Mouse (Mus musculus): ENCODE data around the gene Ptov1. TPM values are rescaled to one million over a fixed set of nuclear protein-coding genes. Genes with fewer than 3 reads are reported as not detected.

Ptov1 gene
- total RNA-seq, 1 experiment: 144 TPM

- Histone ChIP-seq H3K36me3 (ENCODE audit: control insufficient read depth, insufficient read depth, low read length, poor library complexity, severe bottlenecking) (peaks cover 38% of the 10 kb centered on the region), H3K27ac (ENCODE audit: insufficient read depth, low read depth, low read length, poor library complexity, severe bottlenecking) (no peak overlapping the region), H3K4me1 (ENCODE audit: control insufficient read depth in 2 of 2, insufficient read depth in 2 of 2, low read length in 2 of 2, poor library complexity in 1 of 2) (peaks cover 0 to 13% of the 10 kb centered on the region in 2 experiments; a peak in 1 of 4 replicates), H3K9me3 (ENCODE audit: control insufficient read depth, insufficient read depth, low read depth, low read length) (no peaks in the 10 kb centered on the region), H3K9ac (ENCODE audit: insufficient read depth, low read depth, low read length, poor library complexity, severe bottlenecking) (no peak overlapping the region), H3K4me3 (ENCODE audit: insufficient read depth in 1 of 2, low read depth in 1 of 2, low read length in 2 of 2, poor library complexity in 1 of 2, severe bottlenecking in 1 of 2) (no peak overlapping the region)
- in situ Hi-C loops (cut with MboI; ENCODE audit: low sequenced_read_pairs in 2 of 2, unreplicated experiment in 2 of 2): no loop called here
- TF ChIP-seq MAFK (IDR thresholded peaks at IDR 0.05; ENCODE audit: insufficient read depth, low read depth, low read length): no peak
- no peak for TF ChIP-seq CHD2 (IDR thresholded peaks at IDR 0.05; ENCODE audit: low read depth, low read length)
- DNase-seq (ENCODE audit: low read depth, low spot score): no peak
Measured at GRCm38 (mm10) chr7:44890180-44890579, 20.6 kb upstream of the Ptov1 start.

DNA sequence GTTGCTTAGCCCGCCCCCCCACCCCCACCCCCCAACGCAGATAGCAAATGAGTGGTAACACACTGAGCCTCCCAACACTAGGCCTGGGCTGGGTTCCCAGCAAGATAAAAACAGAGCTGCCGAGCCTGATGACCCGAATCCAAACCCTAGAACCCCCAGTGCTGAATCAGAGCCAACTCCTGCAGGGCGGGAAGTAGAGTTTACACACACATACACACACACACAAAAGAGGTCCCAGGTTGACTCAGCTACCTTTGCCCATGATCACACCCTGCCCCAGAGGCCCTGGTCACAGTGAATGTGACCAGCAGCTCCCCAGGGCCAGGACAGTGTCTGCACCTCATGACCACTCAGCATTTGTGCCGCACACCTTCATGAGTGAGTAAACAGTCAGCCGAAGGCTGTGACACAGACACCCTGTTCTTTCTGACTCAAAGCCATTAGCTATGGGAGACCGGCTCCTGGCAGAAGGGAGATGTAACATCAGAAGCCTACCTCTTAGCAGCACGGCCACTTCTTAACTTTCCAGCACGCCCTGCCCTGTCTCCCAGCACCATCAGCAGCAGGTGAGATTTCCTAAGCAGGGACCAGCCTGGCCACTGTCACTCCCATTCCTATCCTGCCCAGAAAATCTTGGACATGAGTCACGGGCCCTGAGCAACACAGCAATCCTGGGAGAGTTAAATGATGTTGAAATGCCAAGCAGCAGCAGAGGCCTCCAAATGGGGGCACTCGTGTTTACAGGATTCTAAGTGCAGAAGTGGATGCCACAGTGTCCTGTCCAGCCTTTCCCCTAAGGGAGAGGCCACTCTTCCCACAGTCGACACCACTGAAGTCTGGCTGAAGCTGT, 18.9 kb upstream of the Ptov1 start:
- H3K27ac ChIP-seq (ENCODE audit: insufficient read depth, low read depth, low read length, poor library complexity, severe bottlenecking): no peak overlapping the region
- DNase-seq (ENCODE audit: low read depth, low spot score): no peak
- H3K36me3 ChIP-seq (ENCODE audit: control insufficient read depth, insufficient read depth, low read length, poor library complexity, severe bottlenecking): peaks cover 51% of the 10 kb centered on the region
- peaks cover 0 to 13% of the 10 kb centered on the region in 2 experiments; a peak in 1 of 4 replicates for H3K4me1 ChIP-seq (ENCODE audit: control insufficient read depth in 2 of 2, insufficient read depth in 2 of 2, low read length in 2 of 2, poor library complexity in 1 of 2)
- H3K4me3 ChIP-seq (ENCODE audit: insufficient read depth in 1 of 2, low read depth in 1 of 2, low read length in 2 of 2, poor library complexity in 1 of 2, severe bottlenecking in 1 of 2): no peak overlapping the region
- TF ChIP-seq ZC3H11A (IDR thresholded peaks at IDR 0.05; ENCODE audit: borderline replicate concordance, low read depth, low read length) (no peak), HCFC1 (IDR thresholded peaks at IDR 0.05; ENCODE audit: borderline replicate concordance, insufficient read depth, low read length) (no peak), MAFK (IDR thresholded peaks at IDR 0.05; ENCODE audit: insufficient read depth, low read depth, low read length) (no peak), ZNF384 (IDR thresholded peaks at IDR 0.05; ENCODE audit: low read depth, low read length) (no peak), CHD2 (IDR thresholded peaks at IDR 0.05; ENCODE audit: low read depth, low read length) (no peak)
- H3K9me3 ChIP-seq (ENCODE audit: control insufficient read depth, insufficient read depth, low read depth, low read length): no peaks in the 10 kb centered on the region
- in situ Hi-C loops (cut with MboI; ENCODE audit: low sequenced_read_pairs in 2 of 2, unreplicated experiment in 2 of 2): no loop called here
- H3K9ac ChIP-seq (ENCODE audit: insufficient read depth, low read depth, low read length, poor library complexity, severe bottlenecking): no peak overlapping the region

DNA sequence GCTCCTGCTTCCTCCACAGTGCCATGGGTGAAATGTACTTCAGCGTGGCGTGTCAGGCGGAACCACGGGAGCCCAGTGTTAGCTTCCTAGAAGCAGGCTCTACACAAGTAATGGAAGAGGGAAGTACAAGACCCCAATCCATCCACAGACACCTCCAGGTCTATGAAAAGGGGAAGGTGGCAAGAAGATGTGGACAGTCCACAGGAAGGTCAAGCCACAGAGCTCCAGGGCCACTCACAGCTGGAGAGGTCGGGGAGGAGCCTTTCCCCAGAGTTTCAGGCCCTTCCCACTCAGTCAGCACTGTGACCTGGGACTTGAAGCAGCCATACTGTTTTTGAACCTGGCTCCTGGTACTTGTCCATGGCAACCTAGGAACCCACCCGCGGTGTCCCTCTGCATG, 17.4 kb upstream of the Ptov1 start:
- no peak overlapping the region for H3K27ac ChIP-seq (ENCODE audit: insufficient read depth, low read depth, low read length, poor library complexity, severe bottlenecking)
- DNase-seq (ENCODE audit: low read depth, low spot score): no peak
- peaks cover 63% of the 10 kb centered on the region for H3K36me3 ChIP-seq (ENCODE audit: control insufficient read depth, insufficient read depth, low read length, poor library complexity, severe bottlenecking)
- no peak for TF ChIP-seq ZC3H11A (IDR thresholded peaks at IDR 0.05; ENCODE audit: borderline replicate concordance, low read depth, low read length)
- TF ChIP-seq HCFC1 (IDR thresholded peaks at IDR 0.05; ENCODE audit: borderline replicate concordance, insufficient read depth, low read length): no peak
- no peak for TF ChIP-seq MAFK (IDR thresholded peaks at IDR 0.05; ENCODE audit: insufficient read depth, low read depth, low read length)
- TF ChIP-seq CHD2 (IDR thresholded peaks at IDR 0.05; ENCODE audit: low read depth, low read length): no peak
- no peak for TF ChIP-seq ZNF384 (IDR thresholded peaks at IDR 0.05; ENCODE audit: low read depth, low read length)
- in situ Hi-C loops (cut with MboI; ENCODE audit: low sequenced_read_pairs in 2 of 2, unreplicated experiment in 2 of 2): no loop called here
- H3K4me1 ChIP-seq (ENCODE audit: control insufficient read depth in 2 of 2, insufficient read depth in 2 of 2, low read length in 2 of 2, poor library complexity in 1 of 2): peaks cover 0 to 13% of the 10 kb centered on the region in 2 experiments; a peak in 1 of 4 replicates
- H3K9ac ChIP-seq (ENCODE audit: insufficient read depth, low read depth, low read length, poor library complexity, severe bottlenecking): no peak overlapping the region
- H3K4me3 ChIP-seq (ENCODE audit: insufficient read depth in 1 of 2, low read depth in 1 of 2, low read length in 2 of 2, poor library complexity in 1 of 2, severe bottlenecking in 1 of 2): no peak overlapping the region
- no peaks in the 10 kb centered on the region for H3K9me3 ChIP-seq (ENCODE audit: control insufficient read depth, insufficient read depth, low read depth, low read length)

DNA sequence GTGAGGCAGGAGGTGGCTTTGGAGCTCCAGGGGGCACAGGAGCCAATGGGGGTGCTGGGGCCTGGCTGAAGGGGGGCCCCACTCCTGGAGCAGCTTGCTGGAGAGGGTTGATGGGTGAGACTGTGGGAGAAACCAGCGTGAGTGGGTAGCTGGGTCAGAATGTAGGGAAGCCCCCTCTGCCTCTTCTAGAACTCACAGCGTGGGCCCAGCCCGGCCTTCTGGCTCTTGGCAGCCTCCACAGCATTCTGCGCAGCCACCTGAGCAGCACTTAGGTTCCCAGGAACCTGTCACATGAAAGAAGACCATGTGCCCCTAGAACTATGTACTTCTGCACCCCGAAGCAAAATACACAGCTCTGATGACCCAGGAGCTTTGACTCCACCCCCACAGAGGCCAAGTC, 15.0 kb upstream of the Ptov1 start:
- Histone ChIP-seq H3K36me3 (ENCODE audit: control insufficient read depth, insufficient read depth, low read length, poor library complexity, severe bottlenecking) (peaks cover 75% of the 10 kb centered on the region), H3K4me3 (ENCODE audit: insufficient read depth in 1 of 2, low read depth in 1 of 2, low read length in 2 of 2, poor library complexity in 1 of 2, severe bottlenecking in 1 of 2) (no peak overlapping the region), H3K9me3 (ENCODE audit: control insufficient read depth, insufficient read depth, low read depth, low read length) (no peaks in the 10 kb centered on the region), H3K4me1 (ENCODE audit: control insufficient read depth in 2 of 2, insufficient read depth in 2 of 2, low read length in 2 of 2, poor library complexity in 1 of 2) (peaks cover 0 to 7% of the 10 kb centered on the region in 2 experiments; a peak in 1 of 4 replicates), H3K9ac (ENCODE audit: insufficient read depth, low read depth, low read length, poor library complexity, severe bottlenecking) (no peak overlapping the region), H3K27ac (ENCODE audit: insufficient read depth, low read depth, low read length, poor library complexity, severe bottlenecking) (no peak overlapping the region)
- no peak for TF ChIP-seq MAFK (IDR thresholded peaks at IDR 0.05; ENCODE audit: insufficient read depth, low read depth, low read length)
- no peak for TF ChIP-seq HCFC1 (IDR thresholded peaks at IDR 0.05; ENCODE audit: borderline replicate concordance, insufficient read depth, low read length)
- TF ChIP-seq ZNF384 (IDR thresholded peaks at IDR 0.05; ENCODE audit: low read depth, low read length): no peak
- TF ChIP-seq CHD2 (IDR thresholded peaks at IDR 0.05; ENCODE audit: low read depth, low read length): no peak
- TF ChIP-seq ZC3H11A (IDR thresholded peaks at IDR 0.05; ENCODE audit: borderline replicate concordance, low read depth, low read length): no peak
- DNase-seq (ENCODE audit: low read depth, low spot score): no peak
- in situ Hi-C loops (cut with MboI; ENCODE audit: low sequenced_read_pairs in 2 of 2, unreplicated experiment in 2 of 2): no loop called here
